Mouse (Mus musculus) leukemia stem cell, adult 10-12 weeks (primary cell): ENCODE measurements around the gene Cops6. TPM values are rescaled to one million over a fixed set of nuclear protein-coding genes. Genes with fewer than 3 reads are reported as not detected.

Experiments used
- polyA plus RNA-seq: library from polyadenylated mRNA; stranded (reverse); fragments of >175 nt; gene quantifications from 2 replicates; pipeline ENCODE4 v1.2.3, GENCODE M21; 2012; ENCODE audit warnings: low replicate concordance

Cops6 gene
- polyA plus RNA-seq, result 53.6 and 54.5 TPM in 2 replicates

DNA sequence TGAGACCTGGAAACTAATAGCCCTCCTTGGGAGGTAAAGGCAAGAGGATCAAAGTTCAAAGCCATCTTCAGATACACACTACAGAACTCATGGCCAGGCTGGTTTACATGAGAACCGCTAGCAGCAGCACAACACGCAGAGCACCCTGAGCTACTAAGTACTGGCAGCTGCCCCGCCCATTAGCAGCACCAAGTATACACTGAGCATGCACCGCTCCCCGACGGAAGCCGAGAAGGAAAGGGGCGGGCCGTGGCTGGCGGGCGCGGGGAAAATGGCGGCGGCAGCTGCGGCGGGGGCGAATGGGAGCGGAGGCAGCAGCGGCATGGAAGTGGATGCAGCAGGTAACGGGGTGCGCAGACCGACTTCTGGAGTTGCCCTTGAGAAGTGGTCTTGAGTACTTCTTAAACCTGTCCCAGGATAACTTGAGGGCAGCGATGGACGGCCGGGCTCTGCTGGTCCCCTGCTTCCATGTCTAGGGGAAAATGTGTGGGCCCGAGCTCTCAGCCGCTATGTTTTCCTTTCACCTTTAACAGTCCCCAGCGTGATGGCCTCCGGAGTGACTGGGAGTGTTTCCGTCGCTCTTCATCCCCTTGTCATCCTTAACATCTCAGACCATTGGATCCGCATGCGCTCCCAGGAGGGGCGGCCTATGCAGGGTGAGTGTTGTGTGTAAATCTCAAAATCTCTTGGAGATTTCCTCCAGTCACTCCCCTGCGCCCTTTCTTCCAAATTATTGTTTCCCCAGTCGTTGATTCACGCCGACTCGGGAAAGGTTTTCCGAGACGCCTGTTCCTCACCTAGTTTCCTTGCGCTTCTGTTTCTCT lies at the start of gene Cops6:
Gene Cops6, plus strand, starts transcription at position 230 of the 824 bp plus-strand sequence.

DNA sequence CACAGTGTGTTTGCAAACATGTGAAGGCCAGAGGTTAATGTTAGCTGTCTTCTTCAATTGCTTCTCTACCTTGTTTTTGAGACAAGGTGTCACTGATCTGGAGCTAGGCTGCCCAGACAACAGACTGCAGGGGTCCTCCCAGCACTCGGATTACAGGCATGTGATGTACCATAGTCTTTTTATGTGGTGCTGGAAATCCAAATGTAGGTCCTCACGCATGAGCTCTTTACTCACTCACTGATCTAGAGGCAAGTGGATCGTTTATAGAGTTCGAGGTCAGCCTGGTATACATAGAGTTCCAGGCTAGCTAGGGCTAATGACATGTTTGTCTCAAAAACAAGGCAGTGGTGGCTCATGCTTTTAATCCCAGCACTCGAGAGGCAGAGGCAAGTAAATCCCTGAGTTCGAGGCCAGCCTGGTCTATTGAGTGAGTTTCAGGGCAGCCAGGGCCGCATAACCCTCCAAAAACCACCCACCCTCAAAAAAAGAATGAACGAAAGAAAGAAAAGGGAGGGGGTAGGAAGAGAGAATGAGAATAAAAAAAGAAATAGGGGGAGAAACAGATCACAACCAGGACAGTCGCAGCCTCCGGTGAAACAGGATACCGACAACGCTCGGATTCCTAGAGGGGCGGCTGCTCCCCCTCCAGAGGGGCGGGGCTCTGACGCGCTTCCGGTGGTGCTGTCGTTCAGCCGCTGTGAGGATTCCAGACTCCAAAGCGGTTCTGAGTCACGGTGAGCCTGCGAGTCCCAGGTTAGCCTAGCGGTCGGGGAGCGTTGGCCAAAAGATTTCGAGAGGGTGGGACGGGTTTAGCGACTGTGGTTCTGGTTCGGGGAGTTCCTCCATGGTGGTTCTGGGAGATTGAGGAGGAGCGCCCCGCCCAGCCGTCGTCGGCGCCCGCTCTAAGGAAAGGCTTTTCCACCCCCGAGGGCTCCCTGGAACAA lies 44.3 kb upstream of the Cops6 start, which contains the start of gene Zscan21:
Gene Zscan21, plus strand, starts transcription at position 649 of the 944 bp plus-strand sequence.

DNA sequence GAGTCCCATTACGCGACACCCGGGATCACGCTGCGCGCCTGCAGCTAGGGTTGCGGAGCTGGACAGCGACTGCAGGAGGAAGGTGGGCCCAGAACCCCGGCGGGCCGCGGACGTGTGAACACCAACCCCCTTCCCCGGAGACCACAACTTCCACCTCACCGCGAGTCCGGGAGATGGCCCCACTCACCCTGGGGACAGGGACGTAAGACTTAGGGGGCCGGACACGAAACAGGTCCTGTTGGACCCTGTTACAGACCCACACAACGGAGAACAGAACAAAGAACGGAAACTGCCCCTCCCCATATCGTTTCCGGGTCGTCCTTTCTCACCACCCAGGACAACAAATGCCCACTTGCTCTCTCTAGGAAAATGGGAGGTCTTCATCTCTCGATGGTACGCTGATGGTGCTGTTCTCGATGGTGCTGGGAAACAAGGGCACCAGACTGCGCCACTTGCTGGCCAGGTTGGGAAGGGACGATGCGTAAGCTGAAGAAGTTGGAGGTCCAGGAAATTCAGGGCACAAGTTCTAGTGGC lies 5.4 kb upstream of the Cops6 start, which contains the start of gene Zfp113:
Gene Zfp113, minus strand, starts transcription at position 302 of the 534 bp plus-strand sequence.

DNA sequence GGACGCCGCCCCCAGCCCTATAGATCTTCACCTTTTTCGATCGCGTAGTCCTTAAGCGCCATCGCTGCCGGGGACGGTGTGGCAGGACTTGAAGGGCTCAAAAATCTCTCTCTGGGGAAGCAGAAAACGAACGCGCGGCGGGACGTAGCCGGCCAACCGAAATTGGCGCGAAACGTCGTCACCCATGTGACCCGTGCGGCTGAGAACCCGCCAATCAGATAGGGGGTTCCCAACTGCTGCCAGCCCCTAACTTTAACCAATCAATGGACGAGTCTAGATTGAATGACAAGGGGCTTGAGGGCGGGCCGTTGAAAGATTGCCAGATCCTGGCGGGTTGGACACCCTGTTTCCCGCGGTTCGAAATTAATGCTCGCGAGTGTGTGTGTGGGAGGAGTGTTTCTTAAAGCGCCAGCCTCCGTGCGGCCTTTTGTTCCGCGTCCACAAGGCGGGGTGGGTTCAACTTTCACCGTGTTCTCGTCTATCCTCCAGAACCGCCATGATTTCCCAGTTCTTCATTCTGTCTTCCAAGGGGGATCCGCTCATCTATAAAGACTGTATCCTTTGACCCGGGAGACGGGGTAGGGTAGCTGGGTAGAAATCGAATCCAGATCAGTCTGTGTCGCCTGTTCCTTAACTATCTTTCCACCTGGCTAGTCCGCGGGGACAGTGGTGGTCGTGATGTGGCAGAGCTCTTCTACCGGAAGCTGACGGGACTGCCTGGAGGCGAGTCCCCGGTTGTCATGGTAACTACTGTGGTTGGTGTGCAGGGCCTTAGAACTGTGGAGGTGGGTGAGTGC lies 11.0 kb downstream of the Cops6 start, which contains the start of the genes Ap4m1 and Mcm7:
Gene Ap4m1, plus strand, starts transcription at position 308 of the 797 bp plus-strand sequence.
Gene Mcm7, minus strand, starts transcription at position 728 of the 797 bp plus-strand sequence.

DNA sequence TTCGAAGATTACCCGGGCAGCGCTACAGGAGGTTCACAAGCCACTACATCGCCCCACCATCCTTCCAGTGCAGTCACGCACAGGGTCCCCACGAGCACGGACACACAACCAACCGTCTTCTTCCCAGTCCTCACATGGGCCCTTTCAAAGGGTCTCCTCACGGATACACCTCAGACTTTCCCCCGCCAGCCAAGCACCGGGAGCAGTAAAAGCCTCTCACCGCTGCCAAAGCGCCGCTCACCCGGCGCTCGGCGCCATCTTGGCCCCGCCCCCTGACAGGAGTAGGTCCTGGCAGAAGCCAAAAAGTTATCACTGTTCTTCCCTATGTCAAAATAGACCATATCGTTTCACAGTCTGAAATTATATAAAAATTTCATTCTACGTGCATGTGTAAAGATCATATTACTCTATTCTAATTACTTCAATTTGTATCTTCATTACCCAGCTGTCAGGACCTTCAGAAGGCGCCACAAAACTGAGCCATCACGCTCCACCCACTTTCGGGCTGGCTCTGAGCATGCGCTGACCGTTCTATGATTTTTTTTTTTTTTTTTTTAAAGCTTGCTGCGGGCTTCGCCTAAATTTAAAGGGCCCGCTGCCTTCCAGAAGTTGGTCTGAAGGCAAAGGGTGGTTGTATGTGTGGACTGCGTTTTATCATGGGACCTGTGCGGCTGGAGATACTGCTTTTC lies 26.2 kb downstream of the Cops6 start, which contains the start of the genes Taf6 and Cnpy4:
Gene Taf6, minus strand, starts transcription at position 502 of the 689 bp plus-strand sequence.
Gene Cnpy4, plus strand, starts transcription at position 536 of the 689 bp plus-strand sequence.

DNA sequence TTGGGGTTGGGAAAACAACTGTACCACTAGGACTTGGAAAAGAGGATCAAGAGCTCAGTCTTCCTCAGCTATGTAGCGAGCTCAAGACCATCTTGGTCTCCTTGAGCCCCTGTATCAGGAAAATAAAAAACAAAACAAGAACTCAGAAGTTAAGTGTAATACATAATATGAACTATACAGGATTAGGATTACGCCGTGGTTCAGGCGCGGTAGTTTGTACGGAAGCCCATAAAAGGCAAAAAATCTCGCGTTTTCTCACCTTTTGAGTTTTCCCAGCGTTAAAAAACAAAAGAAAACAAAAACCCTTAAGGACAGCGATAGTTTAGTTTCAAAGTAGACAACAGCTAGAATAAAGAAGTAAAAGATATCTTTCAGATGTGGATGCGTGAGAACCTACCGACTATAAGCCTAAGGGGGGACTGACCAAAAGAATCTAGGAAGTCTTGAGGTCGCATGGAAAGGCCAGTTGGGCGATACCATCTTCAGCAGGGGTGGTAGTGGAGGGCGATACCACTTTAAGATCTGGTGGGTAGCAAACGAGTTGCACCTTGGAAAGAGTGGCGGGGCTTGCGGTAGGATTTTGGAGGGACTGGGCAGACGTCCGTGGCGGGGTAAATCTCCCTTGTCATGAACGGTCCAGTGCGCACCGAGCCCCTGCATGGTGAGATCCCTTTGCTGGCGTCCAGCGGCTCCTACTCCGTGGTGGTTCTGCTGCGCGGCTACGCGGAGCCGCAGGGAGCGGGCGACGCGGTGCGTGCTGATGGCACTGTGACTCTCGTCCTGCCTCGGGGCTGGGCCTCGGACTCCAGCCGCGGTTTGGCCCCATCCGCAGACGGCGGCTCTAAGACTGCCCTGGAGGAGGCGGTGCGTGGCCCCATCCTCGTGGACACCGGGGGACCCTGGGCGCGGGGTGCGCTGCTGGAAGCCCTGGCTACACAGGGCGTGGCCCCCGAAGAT lies 33.2 kb downstream of the Cops6 start, which contains the start of gene Mblac1:
Gene Mblac1, plus strand, starts transcription at position 544 of the 957 bp plus-strand sequence.

Other genes starting within 250 kb of the Cops6 start
- gene Cyp3a13, start 239.5 kb upstream of the Cops6 start, polyA plus RNA-seq, result not detected in 2 replicates
- not detected in 2 replicates for gene Gjc3, start 198.0 kb upstream of the Cops6 start, polyA plus RNA-seq
- gene Azgp1, start 179.6 kb upstream of the Cops6 start, polyA plus RNA-seq, result not detected in 2 replicates
- gene Smok3a, start 139.8 kb upstream of the Cops6 start, polyA plus RNA-seq, result not detected in 2 replicates
- gene Smok3b, start 139.6 kb upstream of the Cops6 start, polyA plus RNA-seq, result 0.16 TPM in 1 of 2 replicates, not detected in the other
- not detected in 2 replicates for gene Smok3c, start 107.9 kb upstream of the Cops6 start, polyA plus RNA-seq
- gene Zkscan1, start 76.0 kb upstream of the Cops6 start, polyA plus RNA-seq, result 0.27 and 1.0 TPM in 2 replicates
- gene Zscan21, start 44.2 kb upstream of the Cops6 start, polyA plus RNA-seq, result 0.10 and 2.4 TPM in 2 replicates
- 0.14 and 0.35 TPM in 2 replicates for gene Zfp113, start 5.3 kb upstream of the Cops6 start, polyA plus RNA-seq
- 6.8 and 39.7 TPM in 2 replicates for gene Ap4m1, start 10.9 kb downstream of the Cops6 start, polyA plus RNA-seq
- gene Mcm7, start 11.4 kb downstream of the Cops6 start, polyA plus RNA-seq, result 8.8 and 61.5 TPM in 2 replicates
- 17.3 and 54.2 TPM in 2 replicates for gene Taf6, start 26.4 kb downstream of the Cops6 start, polyA plus RNA-seq
- gene Cnpy4, start 26.4 kb downstream of the Cops6 start, polyA plus RNA-seq, result 0.21 and 0.73 TPM in 2 replicates
- gene Mblac1, start 33.2 kb downstream of the Cops6 start, polyA plus RNA-seq, result 4.0 and 4.9 TPM in 2 replicates
- 1.9 and 2.3 TPM in 2 replicates for gene Nxpe5, start 64.8 kb downstream of the Cops6 start, polyA plus RNA-seq
- gene Lamtor4, start 94.4 kb downstream of the Cops6 start, polyA plus RNA-seq, result 29.2 and 39.5 TPM in 2 replicates
- 293 and 299 TPM in 2 replicates for gene BC037034, start 103.0 kb downstream of the Cops6 start, polyA plus RNA-seq
- not detected in 2 replicates for gene Gal3st4, start 111.8 kb downstream of the Cops6 start, polyA plus RNA-seq
- gene Gm43720, start 118.9 kb downstream of the Cops6 start, polyA plus RNA-seq, result not detected in 2 replicates
- gene Gpc2, start 118.9 kb downstream of the Cops6 start, polyA plus RNA-seq, result 0.63 and 1.2 TPM in 2 replicates
- 0.50 and 5.3 TPM in 2 replicates for gene Stag3, start 119.2 kb downstream of the Cops6 start, polyA plus RNA-seq
- gene Pvrig, start 180.9 kb downstream of the Cops6 start, polyA plus RNA-seq, result 0.22 and 0.50 TPM in 2 replicates